Mouse (Mus musculus): Measurements from ENCODE around the gene Olfr1206. TPM values are rescaled to one million over a fixed set of nuclear protein-coding genes. Genes with fewer than 3 reads are reported as not detected.

The Olfr1206 gene
- polyA plus RNA-seq (2012; rRNA removed) = not detected in 2 replicates

GRCm38 (mm10) chr2:88862931-88863330, at the start of gene Olfr1206:
Gene Olfr1206 (plus strand): TSS chr2:88863231.

GRCm38 (mm10) chr2:88814196-88814595, 48.8 kb upstream of the Olfr1206 start, which contains the start of gene Olfr1202:
Gene Olfr1202 (plus strand): TSS chr2:88814496.

GRCm38 (mm10) chr2:88829437-88829836, 33.6 kb upstream of the Olfr1206 start, which contains the start of gene Olfr1205:
Gene Olfr1205 (plus strand): TSS chr2:88829737.

GRCm38 (mm10) chr2:88848992-88849391, 14.0 kb upstream of the Olfr1206 start, which contains the start of gene Olfr1204:
Gene Olfr1204 (plus strand): TSS chr2:88849292.

GRCm38 (mm10) chr2:88902211-88902610, 39.2 kb downstream of the Olfr1206 start, which contains the start of gene Olfr1208:
Gene Olfr1208 (minus strand): TSS chr2:88902311.

GRCm38 (mm10) chr2:88915057-88915456, 52.0 kb downstream of the Olfr1206 start, which contains the start of gene Olfr1209:
Gene Olfr1209 (minus strand): TSS chr2:88915157.

Other genes starting within 250 kb of the Olfr1206 start
- gene Olfr1191-ps1, start 222.7 kb upstream of the Olfr1206 start, polyA plus RNA-seq (2012; rRNA removed) = not detected in 2 replicates
- gene Olfr1192-ps1, start 214.7 kb upstream of the Olfr1206 start, polyA plus RNA-seq (2012; rRNA removed) = not detected in 2 replicates
- not detected in 2 replicates for gene Olfr1193, start 187.6 kb upstream of the Olfr1206 start, polyA plus RNA-seq (2012; rRNA removed)
- gene Olfr1195, start 174.0 kb upstream of the Olfr1206 start, polyA plus RNA-seq (2012; rRNA removed) = not detected in 2 replicates
- not detected in 2 replicates for gene Olfr1196, start 158.6 kb upstream of the Olfr1206 start, polyA plus RNA-seq (2012; rRNA removed)
- not detected in 2 replicates for gene Olfr1197, start 130.9 kb upstream of the Olfr1206 start, polyA plus RNA-seq (2012; rRNA removed)
- gene Olfr1198, start 111.9 kb upstream of the Olfr1206 start, polyA plus RNA-seq (2012; rRNA removed) = not detected in 2 replicates
- not detected in 2 replicates for gene Olfr1199, start 102.8 kb upstream of the Olfr1206 start, polyA plus RNA-seq (2012; rRNA removed)
- gene Olfr1200, start 92.7 kb upstream of the Olfr1206 start, polyA plus RNA-seq (2012; rRNA removed) = not detected in 2 replicates
- not detected in 2 replicates for gene Olfr1201, start 70.2 kb upstream of the Olfr1206 start, polyA plus RNA-seq (2012; rRNA removed)
- not detected in 2 replicates for gene Olfr1202, start 48.7 kb upstream of the Olfr1206 start, polyA plus RNA-seq (2012; rRNA removed)
- not detected in 2 replicates for gene Olfr1205, start 33.5 kb upstream of the Olfr1206 start, polyA plus RNA-seq (2012; rRNA removed)
- not detected in 2 replicates for gene Olfr1204, start 13.9 kb upstream of the Olfr1206 start, polyA plus RNA-seq (2012; rRNA removed)
- gene Olfr1208, start 39.1 kb downstream of the Olfr1206 start, polyA plus RNA-seq (2012; rRNA removed) = not detected in 2 replicates
- gene Olfr1209, start 51.9 kb downstream of the Olfr1206 start, polyA plus RNA-seq (2012; rRNA removed) = not detected in 2 replicates
- not detected in 2 replicates for gene Olfr1211, start 74.9 kb downstream of the Olfr1206 start, polyA plus RNA-seq (2012; rRNA removed)
- gene Olfr1212, start 90.7 kb downstream of the Olfr1206 start, polyA plus RNA-seq (2012; rRNA removed) = not detected in 2 replicates
- not detected in 2 replicates for gene Gm13762, start 117.0 kb downstream of the Olfr1206 start, polyA plus RNA-seq (2012; rRNA removed)
- gene Olfr1214, start 129.4 kb downstream of the Olfr1206 start, polyA plus RNA-seq (2012; rRNA removed) = not detected in 2 replicates
- gene Olfr1215, start 143.7 kb downstream of the Olfr1206 start, polyA plus RNA-seq (2012; rRNA removed) = not detected in 2 replicates
- not detected in 2 replicates for gene Olfr1216, start 155.1 kb downstream of the Olfr1206 start, polyA plus RNA-seq (2012; rRNA removed)
- not detected in 2 replicates for gene Olfr1217, start 168.8 kb downstream of the Olfr1206 start, polyA plus RNA-seq (2012; rRNA removed)
- not detected in 2 replicates for gene Olfr1218, start 198.0 kb downstream of the Olfr1206 start, polyA plus RNA-seq (2012; rRNA removed)
- gene Olfr1219, start 220.3 kb downstream of the Olfr1206 start, polyA plus RNA-seq (2012; rRNA removed) = not detected in 2 replicates
- gene Olfr1220, start 243.6 kb downstream of the Olfr1206 start, polyA plus RNA-seq (2012; rRNA removed) = not detected in 2 replicates